Mouse (Mus musculus) macrophage (primary cell): ENCODE measurements around the gene Gm3417. TPM values are rescaled to one million over a fixed set of nuclear protein-coding genes. Genes with fewer than 3 reads are reported as not detected.
"Not testable (repeated sequence)": the region's sequence is repeated elsewhere in the genome, so short reads cannot be mapped to it uniquely, and the experiment has no call there.

Experiments
- H3K27ac ChIP-seq: fragments of 350-480 bp; formaldehyde crosslinking; 2 replicates; pipeline ENCODE4 v1.9.0; 2021
- H3K36me3 ChIP-seq: fragments of 350-480 bp; formaldehyde crosslinking; 2 replicates; pipeline ENCODE4 v1.9.0; 2021; ENCODE audit errors: inconsistent target
- H3K4me3 ChIP-seq: fragments of 350-480 bp; formaldehyde crosslinking; 2 replicates; pipeline ENCODE4 v1.9.0; 2021; ENCODE audit errors: inconsistent target
- H3K79me2 ChIP-seq: fragments of 350-480 bp; formaldehyde crosslinking; 2 replicates; pipeline ENCODE4 v1.9.0; 2021; ENCODE audit errors: inconsistent target
- WGBS: methylation state at CpG from one replicate; pipeline ENCODE4 v1.1.7; 2026; ENCODE audit warnings: inconsistent platforms; ENCODE audit not compliant: missing documents; 5-methylcytosine and 5-hydroxymethylcytosine counted together
- polyA plus RNA-seq: library from polyadenylated mRNA; stranded (reverse); fragments of 250-400 nt; gene quantifications from 3 replicates; pipeline ENCODE4 v1.2.4, GENCODE M21; 2018; ENCODE audit warnings: inconsistent platforms

The Gm3417 gene
- polyA plus RNA-seq, 1 experiment from 2014 or later = not detected

GRCm38 (mm10) chr17:14935841-14936605 is 42.6 kb downstream of the Gm3417 start:
- Histone ChIP-seq H3K27ac (no peak overlapping the region), H3K4me3 (no peak overlapping the region), H3K36me3 (no peaks in the 10 kb centered on the region), H3K79me2 (no peaks in the 10 kb centered on the region)
- WGBS = 96% methylated on average over 4 of the region's 5 CpGs

- 97% methylated on average over 6 of the region's 14 CpGs for WGBS
- not testable (repeated sequence) for H3K79me2 ChIP-seq, H3K36me3 ChIP-seq, H3K4me3 ChIP-seq, H3K27ac ChIP-seq
Observed at GRCm38 (mm10) chr17:14935280-14935679, 43.3 kb downstream of the Gm3417 start.

GRCm38 (mm10) chr17:14931469-14931868 is 47.1 kb downstream of the Gm3417 start:
- H3K79me2 ChIP-seq = no peaks in the 10 kb centered on the region

GRCm38 (mm10) chr17:14930697-14931096 is 47.9 kb downstream of the Gm3417 start:
- Histone ChIP-seq H3K27ac (no peak overlapping the region), H3K4me3 (no peak overlapping the region), H3K79me2 (no peaks in the 10 kb centered on the region), H3K36me3 (no peaks in the 10 kb centered on the region)
- whole genome bisulfite sequencing = 12% methylated on average over 7 of the region's 7 CpGs

More at GRCm38 (mm10) chr17:14931469-14931868, 47.1 kb downstream of the Gm3417 start:
- WGBS = 72% methylated on average over 5 of the region's 5 CpGs
- Histone ChIP-seq H3K4me3 (no peak overlapping the region), H3K27ac (no peak overlapping the region), H3K36me3 (no peaks in the 10 kb centered on the region)

- H3K27ac ChIP-seq = no peak overlapping the region
- no peaks in the 10 kb centered on the region for H3K79me2 ChIP-seq
- H3K36me3 ChIP-seq = no peaks in the 10 kb centered on the region
- H3K4me3 ChIP-seq = no peak overlapping the region
- 95% methylated on average over 5 of the region's 5 CpGs for WGBS
Observed at GRCm38 (mm10) chr17:14928631-14929030, 50.0 kb downstream of the Gm3417 start.

GRCm38 (mm10) chr17:14927644-14928218 is 50.9 kb downstream of the Gm3417 start:
- WGBS = 74% methylated on average over 8 of the region's 8 CpGs
- H3K79me2 ChIP-seq = no peaks in the 10 kb centered on the region
- H3K36me3 ChIP-seq = no peaks in the 10 kb centered on the region
- no peak overlapping the region for H3K27ac ChIP-seq
- H3K4me3 ChIP-seq = no peak overlapping the region

GRCm38 (mm10) chr17:14921582-14921981 is 57.0 kb downstream of the Gm3417 start:
- 7% methylated on average over 6 of the region's 6 CpGs for WGBS
- Histone ChIP-seq H3K36me3 (no peaks in the 10 kb centered on the region), H3K4me3 (no peak overlapping the region), H3K79me2 (no peaks in the 10 kb centered on the region), H3K27ac (no peak overlapping the region)

GRCm38 (mm10) chr17:14917866-14918265 is 60.7 kb downstream of the Gm3417 start:
- Histone ChIP-seq H3K4me3 (no peak overlapping the region), H3K79me2 (no peaks in the 10 kb centered on the region), H3K27ac (no peak overlapping the region), H3K36me3 (no peaks in the 10 kb centered on the region)
- WGBS = 79% methylated on average over 8 of the region's 8 CpGs

- 94% methylated on average over 4 of the region's 4 CpGs for WGBS
- Histone ChIP-seq H3K4me3 (no peak overlapping the region), H3K27ac (no peak overlapping the region), H3K36me3 (no peaks in the 10 kb centered on the region), H3K79me2 (no peaks in the 10 kb centered on the region)
Observed at GRCm38 (mm10) chr17:14914401-14914800, 64.2 kb downstream of the Gm3417 start.

Other genes starting within 250 kb of the Gm3417 start
- gene Wdr27, start 35.6 kb downstream of the Gm3417 start, polyA plus RNA-seq = 0.95 to 3.2 TPM (median 1.8 TPM) in 3 replicates
- 27.4 to 35.6 TPM (median 32.7 TPM) in 3 replicates for gene 1600012H06Rik, start 35.6 kb downstream of the Gm3417 start, polyA plus RNA-seq
- gene Phf10, start 17.5 kb downstream of the Gm3417 start, polyA plus RNA-seq = 35.9 to 63.0 TPM (median 39.2 TPM) in 3 replicates
- 4.2 to 10.6 TPM (median 4.7 TPM) in 3 replicates for gene 9030025P20Rik, start 322 bp downstream of the Gm3417 start, polyA plus RNA-seq
- 2.4 to 5.5 TPM (median 2.7 TPM) in 3 replicates for gene Gm3435, start 31.4 kb upstream of the Gm3417 start, polyA plus RNA-seq
- gene Ermard, start 62.4 kb upstream of the Gm3417 start, polyA plus RNA-seq = 29.8 to 80.0 TPM (median 31.1 TPM) in 3 replicates
- not detected in 3 replicates for gene Tcte3, start 62.7 kb upstream of the Gm3417 start, polyA plus RNA-seq
- gene Gm3448, start 62.7 kb upstream of the Gm3417 start, polyA plus RNA-seq = 0.29 to 0.63 TPM (median 0.51 TPM) in 3 replicates